Comparison of ENCODE assay signal across 9 mouse cellular contexts in genomic region chr19:4618183-4618582, GRCm38 (mm10). TPM values are rescaled to one million over a fixed set of nuclear protein-coding genes. Genes with fewer than 3 reads are reported as not detected.
A peak's percentile ranks its signal among the peaks of the same experiment; 100 is the strongest.
DNase-seq lines count a peak whose midpoint lies in the region; ATAC-seq and TF ChIP-seq lines count a peak whose summit lies in the region.
"Had no signal": no experiment of that assay in that cellular context is flagged by ENCODE, and none has a peak within 500 bp of the region (broad histone marks: within the 10 kb centered on the region; RNA-seq: fewer than 3 reads in every experiment).

No protein-coding gene starts in this region.

- 24% methylated on average over 18 of the region's 18 CpGs for WGBS in midbrain, embryonic 14.5 days

- ATAC-seq in midbrain, embryonic 14.5 days (ENCODE audit: low FRiP score, low TSS enrichment), result no peak

- TF ChIP-seq POLR2A in embryonic fibroblast, embryonic 13.5 days (IDR thresholded peaks at IDR 0.05; ENCODE audit: low read depth, low read length), result no peak

- DNase-seq in cerebellum, adult 11-12 months, result peak; percentile 41
- DNase-seq in cerebellum, adult 18-20 months, result no peak
- DNase-seq in layer of hippocampus, adult 9-11 months, result peak; percentile 26
- no peak for DNase-seq in layer of hippocampus, postnatal 36 days
- peak; percentile 66 for DNase-seq in midbrain, embryonic 14.5 days
- no peak for DNase-seq in urinary bladder, postnatal 25 days (ENCODE audit: low spot score)
- DNase-seq in thymus, postnatal 0 days (ENCODE audit: low spot score), result no peak

- H3K4me1 ChIP-seq in embryonic fibroblast, embryonic 13.5 days (ENCODE audit: control insufficient read depth, insufficient read depth, low read length), result no peaks in the 10 kb centered on the region
- peaks cover 12% of the 10 kb centered on the region for H3K4me1 ChIP-seq in midbrain, embryonic 14.5 days (ENCODE audit: control insufficient read depth, insufficient read depth, low read length)

- no peak overlapping the region for H3K4me3 ChIP-seq in embryonic fibroblast, embryonic 13.5 days (ENCODE audit: insufficient read depth, low read length)
- H3K4me3 ChIP-seq in midbrain, embryonic 14.5 days (replicated peaks; ENCODE audit: low read depth, low read length), result no peak overlapping the region
- H3K4me3 ChIP-seq: lung, embryonic 15.5 days had no signal

- peaks cover 37% of the 10 kb centered on the region for H3K36me3 ChIP-seq in midbrain, embryonic 14.5 days (ENCODE audit: control insufficient read depth, insufficient read depth, low read length)

- no peaks in the 10 kb centered on the region for H3K9me3 ChIP-seq in midbrain, embryonic 14.5 days (ENCODE audit: control insufficient read depth, low read length)
- H3K9me3 ChIP-seq: lung, embryonic 15.5 days had no signal

- H3K27me3 ChIP-seq in midbrain, embryonic 14.5 days (ENCODE audit: control insufficient read depth, insufficient read depth, low read length), result no peaks in the 10 kb centered on the region
- H3K27me3 ChIP-seq: lung, embryonic 15.5 days had no signal

- H3K9ac ChIP-seq in midbrain, embryonic 14.5 days (replicated peaks; ENCODE audit: low read length), result no peak overlapping the region
- H3K9ac ChIP-seq: lung, embryonic 15.5 days had no signal

- TF ChIP-seq CTCF in embryonic fibroblast, embryonic 13.5 days (IDR thresholded peaks at IDR 0.05; ENCODE audit: borderline replicate concordance, insufficient read depth, low read length), result 0 out of 2 replicates have a peak, but pooled peaks have one; percentile 2

- H3K27ac ChIP-seq in embryonic fibroblast, embryonic 13.5 days (ENCODE audit: insufficient read depth, low read length), result no peak overlapping the region
- no peak overlapping the region for H3K27ac ChIP-seq in midbrain, embryonic 14.5 days (replicated peaks; ENCODE audit: low read depth, low read length)
- H3K27ac ChIP-seq: lung, embryonic 15.5 days had no signal

- no peak overlapping the region for H3K4me2 ChIP-seq in midbrain, embryonic 14.5 days (ENCODE audit: low read length)
- H3K4me2 ChIP-seq: lung, embryonic 15.5 days had no signal

RNA-seq across cellular contexts. Expression of gene Lrfn4, which starts 2.7 kb away (rescaled TPM):
- 10 to 100 TPM; 35.0 to 35.3 TPM for total RNA-seq in layer of hippocampus, postnatal 36 days (2021)
- 20.2 and 20.3 TPM in 2 replicates for polyA plus RNA-seq in embryonic fibroblast, embryonic 13.5 days (2011; ENCODE audit: insufficient read length, low read depth, missing spikeins)
- polyA plus RNA-seq in midbrain, embryonic 14.5 days (2014; fragmentation: Nextera tagmentation; extraction: Ambion mirVana), result 14.1 and 18.8 TPM in 2 replicates
- polyA plus RNA-seq in thymus, postnatal 0 days (2015; fragmentation: Nextera tagmentation; extraction: Ambion mirVana), result 1.4 and 1.8 TPM in 2 replicates

RNA-seq across cellular contexts. Expression of gene Rce1, which starts 7.3 kb away (rescaled TPM):
- 10 to 100 TPM; 23.9 to 26.0 TPM for total RNA-seq in layer of hippocampus, postnatal 36 days (2021)
- 24.9 and 27.5 TPM in 2 replicates for polyA plus RNA-seq in embryonic fibroblast, embryonic 13.5 days (2011; ENCODE audit: insufficient read length, low read depth, missing spikeins)
- polyA plus RNA-seq in midbrain, embryonic 14.5 days (2014; fragmentation: Nextera tagmentation; extraction: Ambion mirVana), result 48.5 and 52.1 TPM in 2 replicates
- polyA plus RNA-seq in thymus, postnatal 0 days (2015; fragmentation: Nextera tagmentation; extraction: Ambion mirVana), result 51.0 and 51.9 TPM in 2 replicates

Comparison
In these comparisons a context has a peak if more than half of its experiments do, and no peak if none do; other contexts are left out.
1. DNase-seq: peak in cerebellum, adult 11-12 months (single experiment), layer of hippocampus, adult 9-11 months (single experiment) and midbrain, embryonic 14.5 days (single experiment); none in cerebellum, adult 18-20 months (0 of 2), layer of hippocampus, postnatal 36 days (0 of 2), urinary bladder, postnatal 25 days (single experiment) and thymus, postnatal 0 days (single experiment).